Mouse (Mus musculus) kidney, postnatal 36 days (tissue): Measurements from ENCODE around the gene Tanc1.

Source experiments
- DNase-seq, 2 experiments: peaks; one replicate each; pipeline ENCODE4 v3.0.0; 2021 to 2022; ENCODE audit warnings: mixed read lengths in 2 of 2

The Tanc1 gene

DNA sequence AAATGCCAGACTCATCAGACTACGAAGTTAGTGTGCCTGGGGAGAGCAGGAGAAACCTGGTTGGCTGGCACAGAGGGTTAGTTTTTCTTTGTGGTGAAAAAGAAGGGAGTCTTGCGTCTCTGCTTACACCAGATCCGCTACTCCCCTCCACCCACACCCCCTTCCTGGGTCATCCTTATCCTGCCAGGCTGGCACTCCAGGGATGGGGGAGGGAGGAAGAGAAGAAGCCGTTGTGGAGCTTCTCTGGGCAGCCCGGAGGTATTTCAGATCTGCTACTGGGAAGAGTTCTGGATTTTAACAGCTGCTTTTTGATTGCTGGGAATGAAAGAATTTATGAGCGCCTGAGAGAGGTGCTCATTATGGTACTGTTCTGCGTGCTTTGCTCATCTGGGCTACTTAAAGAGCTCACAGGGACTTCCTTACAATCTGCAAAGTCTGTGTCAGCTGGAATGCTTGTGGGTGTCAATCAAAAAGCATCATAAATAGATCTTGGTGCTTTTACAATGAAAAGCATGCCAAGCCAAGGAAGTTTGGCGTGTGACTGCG is 1.7 kb downstream of the Tanc1 start:
- peak; percentile 51 to 55 for DNase-seq

DNA sequence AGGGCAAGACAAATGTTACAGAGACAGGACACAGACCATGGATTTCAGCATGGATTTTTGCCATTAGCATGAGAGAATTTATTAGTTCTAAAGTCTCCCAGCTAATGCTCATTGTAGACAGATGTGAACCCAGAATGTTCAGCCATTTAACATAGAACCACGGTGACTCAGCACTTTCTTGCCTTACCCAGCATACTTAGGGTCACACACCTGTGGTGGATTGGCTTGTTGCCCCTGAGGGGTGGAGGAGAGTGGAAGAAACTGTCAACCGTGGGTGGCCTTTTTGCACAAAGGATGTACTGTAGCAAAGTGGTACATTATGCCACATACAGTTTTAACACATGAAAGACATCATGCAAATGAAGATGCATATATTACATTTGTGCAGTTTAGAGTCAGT is 5.0 kb downstream of the Tanc1 start:
- DNase-seq = no peak

GRCm38 (mm10) chr2:59618996-59619395 is 7.2 kb downstream of the Tanc1 start:
- no peak for DNase-seq

DNA sequence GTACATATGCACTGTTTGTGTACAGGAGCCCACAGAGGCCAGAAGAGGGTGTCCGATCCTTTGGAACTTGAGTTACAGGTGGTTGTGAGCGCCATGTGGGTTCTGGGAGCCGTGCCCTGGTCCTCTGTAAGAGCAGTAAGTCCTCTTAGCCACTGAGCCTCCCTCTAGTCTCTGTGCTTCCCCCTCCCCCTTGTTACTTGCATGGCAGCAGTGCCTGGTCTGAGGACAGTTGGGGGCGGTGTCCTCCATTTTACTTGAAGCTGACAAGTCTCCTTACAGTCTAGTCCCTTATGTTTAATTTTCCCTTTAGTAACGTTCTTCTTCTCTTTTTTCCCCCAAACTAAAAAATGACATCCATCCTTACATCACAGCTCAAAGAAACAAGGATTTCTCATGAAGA is 8.8 kb downstream of the Tanc1 start:
- DNase-seq = no peak

DNA sequence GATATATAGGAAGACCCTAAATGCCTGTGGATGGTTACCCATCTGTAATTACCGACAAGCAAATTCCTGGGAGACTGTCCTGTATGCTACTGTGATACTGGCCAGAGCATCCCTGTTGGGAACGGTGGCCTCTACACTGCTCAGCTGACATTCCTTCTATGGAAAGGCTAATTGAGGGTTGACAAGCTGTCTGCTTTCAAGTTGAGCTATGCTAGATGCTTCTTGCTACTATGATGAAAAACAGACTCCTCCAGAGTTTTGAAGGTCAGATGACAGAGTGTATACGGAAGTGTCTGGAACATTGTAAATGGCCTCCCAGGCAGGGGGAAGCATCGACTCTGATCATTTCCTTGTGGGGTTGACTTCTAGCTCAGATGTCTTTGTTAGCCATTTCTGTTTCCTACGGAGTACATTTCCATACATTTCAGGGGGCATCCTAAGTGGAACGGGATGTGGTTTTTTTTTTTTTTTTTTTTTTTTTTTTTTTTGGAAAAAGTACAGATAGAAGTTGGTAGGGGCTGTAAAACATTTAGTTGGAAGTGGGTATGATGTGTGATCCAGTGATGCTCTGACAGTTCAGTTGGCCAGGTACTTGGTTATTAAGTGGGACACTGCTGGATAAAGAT is 10.8 kb downstream of the Tanc1 start:
- DNase-seq = no peak

- DNase-seq = no peak
Measured at GRCm38 (mm10) chr2:59623858-59624257, 12.0 kb downstream of the Tanc1 start.

GRCm38 (mm10) chr2:59625416-59625815 is 13.6 kb downstream of the Tanc1 start:
- DNase-seq = no peak

GRCm38 (mm10) chr2:59625927-59626326 is 14.1 kb downstream of the Tanc1 start:
- DNase-seq = no peak

- no peak for DNase-seq
Measured at GRCm38 (mm10) chr2:59626422-59626821, 14.6 kb downstream of the Tanc1 start.

- DNase-seq = no peak
Measured at GRCm38 (mm10) chr2:59627502-59627901, 15.7 kb downstream of the Tanc1 start.

DNA sequence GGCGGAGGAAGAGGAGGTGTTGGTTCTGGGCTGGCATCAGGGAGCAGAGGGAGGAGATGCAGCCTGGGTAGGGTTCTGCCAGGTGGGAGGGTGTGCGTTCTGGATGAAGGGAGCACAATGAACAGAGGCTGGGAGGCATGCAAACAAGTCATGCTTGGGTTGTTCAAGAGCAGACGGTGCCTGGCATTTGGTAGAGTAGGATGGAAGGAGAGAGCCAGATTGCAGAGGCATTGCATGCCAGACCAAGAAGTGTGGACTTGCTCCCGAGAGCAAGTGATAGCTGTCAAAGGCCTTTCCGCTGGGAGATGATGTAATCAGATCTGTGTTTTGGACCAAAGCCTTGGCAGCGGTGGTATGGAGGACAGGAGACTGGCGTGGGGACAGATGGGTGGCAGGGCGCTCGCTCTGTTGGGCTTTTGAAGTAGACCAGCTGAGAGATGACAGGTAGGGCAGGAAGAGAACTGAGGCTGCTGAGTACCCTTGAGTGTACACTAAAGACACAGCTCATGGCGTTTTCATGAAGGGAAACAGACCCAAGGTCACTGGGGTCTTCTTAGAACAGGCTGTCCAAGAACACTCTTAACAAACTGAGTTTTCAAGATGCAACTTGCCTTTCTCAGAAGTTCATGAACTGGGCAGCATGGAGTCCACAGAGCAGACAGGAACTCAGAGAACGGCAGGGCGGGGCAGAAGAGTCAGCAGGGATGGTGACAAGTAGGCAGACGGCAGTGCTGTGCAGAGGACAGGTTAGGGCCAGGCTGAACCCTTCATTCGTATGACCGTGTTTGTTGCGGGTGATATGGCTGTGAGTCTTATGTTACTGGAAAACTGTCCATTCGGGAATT is 16.4 kb downstream of the Tanc1 start:
- peak; percentile 59 to 62 for DNase-seq

- peak in 1 of 2 experiments; percentile 23 for DNase-seq
Measured at GRCm38 (mm10) chr2:59629829-59630228, 18.0 kb downstream of the Tanc1 start.

DNA sequence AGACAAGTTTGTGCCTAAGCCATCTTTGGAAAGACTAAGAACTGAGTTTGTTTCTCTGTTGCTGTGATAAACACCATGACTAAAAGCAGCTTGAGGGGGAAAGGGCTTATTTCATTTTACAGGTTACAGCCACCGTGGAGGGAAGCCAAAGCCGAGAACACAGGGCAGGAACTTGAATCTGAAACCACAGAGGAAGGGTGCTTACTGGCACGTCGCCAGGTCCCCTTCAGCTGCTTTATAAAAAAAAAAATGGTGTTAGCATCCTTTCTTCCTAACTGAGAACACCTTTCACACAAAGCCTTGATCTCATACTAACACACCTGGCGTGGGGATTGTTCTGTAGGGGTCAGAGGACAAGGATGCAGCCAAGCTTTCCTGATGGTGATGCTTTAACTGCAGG is 19.6 kb downstream of the Tanc1 start:
- peak in 1 of 2 experiments; percentile 57 for DNase-seq

DNA sequence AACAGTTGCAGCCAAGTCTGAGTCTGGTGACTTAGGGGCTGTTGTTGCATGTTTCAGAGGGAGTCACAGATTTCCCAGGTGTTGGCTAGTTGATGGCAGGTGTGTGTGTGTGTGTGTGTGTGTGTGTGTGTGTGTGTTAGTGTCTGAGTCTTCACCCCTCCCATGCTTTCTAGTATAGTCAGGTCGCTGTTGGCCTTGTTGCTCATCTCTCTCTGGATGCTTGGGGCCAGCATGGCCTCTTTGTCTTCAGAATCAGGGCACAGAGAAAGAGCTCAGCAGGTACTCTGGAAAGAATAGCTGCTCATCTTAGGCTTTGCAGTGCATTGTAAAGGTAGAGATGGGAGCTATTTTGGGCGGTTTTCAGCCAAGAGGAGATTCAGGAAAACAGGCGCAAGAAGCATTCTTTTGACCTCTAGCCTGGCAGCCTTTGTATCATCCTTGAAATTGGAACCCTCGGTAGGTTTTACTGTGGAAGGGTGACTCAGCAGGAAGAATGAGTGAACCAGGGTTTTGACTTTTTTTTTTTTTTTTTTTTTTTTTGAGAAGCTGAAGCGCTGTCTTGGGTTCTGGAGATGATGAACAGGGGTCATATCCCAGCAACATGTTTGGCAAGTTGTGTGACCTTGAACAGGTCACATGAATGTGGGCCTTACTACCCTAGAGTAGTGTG is 22.1 kb downstream of the Tanc1 start:
- DNase-seq = no peak

GRCm38 (mm10) chr2:59637040-59637785 is 25.4 kb downstream of the Tanc1 start:
- no peak for DNase-seq

GRCm38 (mm10) chr2:59642722-59643121 is 30.9 kb downstream of the Tanc1 start:
- no peak for DNase-seq

DNA sequence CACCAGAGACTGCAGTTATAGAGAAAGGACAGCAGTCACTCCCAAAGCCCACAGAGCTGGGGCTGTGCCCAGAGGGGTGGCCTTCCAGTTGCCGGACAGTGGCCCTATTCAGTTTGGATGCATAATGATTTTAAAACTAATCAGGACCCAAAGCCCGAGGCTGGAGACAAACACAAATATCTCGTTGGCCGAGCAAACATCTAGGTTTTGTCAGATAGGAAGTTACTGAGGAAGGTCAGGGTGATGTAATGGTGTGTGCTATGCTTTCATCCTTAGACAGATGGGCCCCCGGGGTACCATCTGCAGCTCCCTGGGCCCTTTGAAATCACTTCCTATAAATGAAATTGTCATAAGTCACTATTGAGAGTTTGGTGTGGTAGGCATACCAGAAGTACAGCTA is 33.0 kb downstream of the Tanc1 start:
- DNase-seq = peak; percentile 21 to 35

GRCm38 (mm10) chr2:59645515-59645914 is 33.7 kb downstream of the Tanc1 start:
- peak in 1 of 2 experiments; percentile 25 for DNase-seq

DNA sequence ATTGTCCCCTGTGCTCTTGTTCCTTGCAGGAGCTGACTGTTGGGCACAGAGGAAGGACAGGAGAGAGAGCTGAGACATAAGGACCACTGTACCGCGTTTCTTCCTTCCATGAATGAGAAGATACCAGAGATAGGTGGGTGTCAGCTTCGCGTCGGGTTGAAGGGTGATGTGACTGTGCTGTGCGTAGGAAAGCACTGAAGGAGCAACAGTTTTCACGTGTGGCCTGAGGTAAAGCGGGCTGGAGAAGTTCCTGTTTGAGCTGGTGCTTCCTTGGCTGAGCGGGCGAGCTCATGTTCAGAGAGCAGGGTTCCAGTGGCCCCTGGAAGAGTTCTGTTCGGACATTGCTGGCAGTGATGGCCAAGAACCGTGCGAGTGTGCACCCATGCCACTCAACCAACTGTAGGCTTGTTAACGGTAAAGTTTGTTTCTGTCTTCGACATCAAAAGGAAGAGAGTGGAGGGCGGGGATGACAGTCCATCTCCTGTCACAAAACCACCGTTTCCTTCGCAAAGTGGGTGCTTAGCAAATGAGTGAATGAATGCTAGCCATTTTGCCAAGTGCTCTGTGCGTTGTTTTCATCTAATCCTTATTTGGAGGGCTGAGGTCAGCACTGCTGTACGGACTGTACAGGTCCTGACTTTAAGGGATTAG is 35.0 kb downstream of the Tanc1 start:
- no peak for DNase-seq

- no peak for DNase-seq
Measured at GRCm38 (mm10) chr2:59648444-59648843, 36.6 kb downstream of the Tanc1 start.

GRCm38 (mm10) chr2:59651801-59652200 is 40.0 kb downstream of the Tanc1 start:
- DNase-seq = no peak

DNA sequence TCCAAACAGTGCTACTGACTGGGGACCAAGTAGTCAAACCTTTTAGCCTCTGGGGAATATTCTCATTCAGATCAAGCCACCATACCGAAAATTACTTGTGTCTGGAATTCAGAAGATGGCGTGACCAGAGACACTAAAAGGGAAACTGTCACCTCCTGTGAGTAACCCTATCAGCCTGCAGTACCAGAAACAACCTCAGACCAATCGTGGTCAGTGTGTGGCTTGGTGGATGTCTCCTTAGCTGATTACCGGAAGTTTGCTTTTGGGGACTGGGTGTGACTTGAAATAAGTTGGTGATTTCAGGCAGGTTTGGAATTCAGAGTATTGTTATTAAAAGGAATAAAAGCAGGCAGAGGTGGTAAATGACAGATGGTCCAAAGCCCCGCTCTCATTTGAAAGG is 40.9 kb downstream of the Tanc1 start:
- DNase-seq = no peak
